Mouse (Mus musculus) kidney, embryonic 14.5 days (tissue): ENCODE results near the gene Tspan13. TPM values are rescaled to one million over a fixed set of nuclear protein-coding genes. Genes with fewer than 3 reads are reported as not detected.

ENCODE experiments used
- ATAC-seq: fragments of 200-750 bp; cut with Nextera tagmentation; 2 replicates; pipeline ENCODE4 v1.8.0; 2017; ENCODE audit warnings: moderate number of reproducible peaks, mild to moderate bottlenecking, moderate TSS enrichment, moderate library complexity; ENCODE audit not compliant: low FRiP score, low TSS enrichment
- H3K27ac ChIP-seq: fragments of 300-500 bp; sonication (generic); 2 replicates; pipeline ENCODE4 v1.5.1; 2014; ENCODE audit warnings: low read depth, mild to moderate bottlenecking, low read length, moderate library complexity, mixed read lengths
- H3K27me3 ChIP-seq: fragments of 300-500 bp; sonication (generic); 2 replicates; pipeline ENCODE4 v1.6.1; 2014; ENCODE audit warnings: mild to moderate bottlenecking, low read length; ENCODE audit not compliant: control insufficient read depth, insufficient read depth
- H3K36me3 ChIP-seq: fragments of 300-500 bp; sonication (generic); 2 replicates; pipeline ENCODE4 v1.6.1; 2014; ENCODE audit warnings: low read length, mixed read lengths; ENCODE audit not compliant: control insufficient read depth, insufficient read depth
- H3K4me1 ChIP-seq: fragments of 300-500 bp; sonication (generic); 2 replicates; pipeline ENCODE4 v1.6.1; 2014; ENCODE audit warnings: low read length, mixed read lengths; ENCODE audit not compliant: control insufficient read depth, insufficient read depth
- H3K4me2 ChIP-seq: fragments of 300-500 bp; sonication (generic); replicated peaks from 2 replicates; pipeline ENCODE4 v1.6.1; 2014; ENCODE audit warnings: low read depth, mild to moderate bottlenecking, low read length
- H3K4me3 ChIP-seq: fragments of 300-500 bp; sonication (generic); 2 replicates; pipeline ENCODE4 v1.5.1; 2014; ENCODE audit warnings: mild to moderate bottlenecking, low read length
- H3K9ac ChIP-seq: fragments of 300-500 bp; sonication (generic); 2 replicates; pipeline ENCODE4 v1.6.1; 2014; ENCODE audit warnings: low read depth, mild to moderate bottlenecking, low read length, moderate library complexity
- H3K9me3 ChIP-seq: fragments of 300-500 bp; sonication (generic); 2 replicates; pipeline ENCODE4 v1.6.1; 2016; ENCODE audit warnings: low read length; ENCODE audit not compliant: control insufficient read depth
- WGBS: fragments of 180-500 bp; shearing (Covaris S2); extraction: QIAGEN DNeasy Blood & Tissue Kit; methylation state at CpG from one replicate; pipeline ENCODE4 v1.1.7; 2014; 5-methylcytosine and 5-hydroxymethylcytosine counted together
- polyA plus RNA-seq: library from polyadenylated mRNA; unstranded; fragments of >200 nt; fragmentation: Nextera tagmentation; extraction: Ambion mirVana; gene quantifications from 2 replicates; pipeline ENCODE4 v1.2.1, GENCODE M21; 2014

The Tspan13 gene
- polyA plus RNA-seq, 1 experiment from 2014 or later: 99.7 TPM

DNA sequence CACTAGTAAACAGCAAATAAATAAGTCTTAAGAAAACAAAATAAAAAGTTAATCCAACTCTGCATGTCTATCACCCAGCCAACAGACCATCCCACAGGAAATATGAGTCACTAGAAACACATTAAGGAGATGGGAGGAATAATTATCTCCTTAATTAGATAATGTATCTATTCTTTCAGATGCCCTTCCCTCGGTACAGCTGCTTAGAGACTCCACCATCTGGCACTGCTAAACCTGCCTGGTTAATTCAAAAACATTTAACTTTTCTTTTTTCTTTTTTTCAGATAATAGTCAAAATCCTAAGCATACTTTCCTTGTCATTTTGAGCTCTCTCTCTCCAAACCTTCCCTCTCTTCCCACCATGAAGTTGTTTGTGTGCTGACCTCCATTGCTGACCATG is 23.6 kb upstream of the Tspan13 start:
- H3K36me3 ChIP-seq: no peaks in the 10 kb centered on the region
- H3K27ac ChIP-seq: no peak overlapping the region
- no peak for ATAC-seq
- no peak overlapping the region for H3K4me2 ChIP-seq
- 88% methylated on average over 1 of the region's 1 CpGs for WGBS
- no peaks in the 10 kb centered on the region for H3K9me3 ChIP-seq
- no peak overlapping the region for H3K9ac ChIP-seq
- no peak overlapping the region for H3K4me3 ChIP-seq
- no peaks in the 10 kb centered on the region for H3K27me3 ChIP-seq
- no peaks in the 10 kb centered on the region for H3K4me1 ChIP-seq

DNA sequence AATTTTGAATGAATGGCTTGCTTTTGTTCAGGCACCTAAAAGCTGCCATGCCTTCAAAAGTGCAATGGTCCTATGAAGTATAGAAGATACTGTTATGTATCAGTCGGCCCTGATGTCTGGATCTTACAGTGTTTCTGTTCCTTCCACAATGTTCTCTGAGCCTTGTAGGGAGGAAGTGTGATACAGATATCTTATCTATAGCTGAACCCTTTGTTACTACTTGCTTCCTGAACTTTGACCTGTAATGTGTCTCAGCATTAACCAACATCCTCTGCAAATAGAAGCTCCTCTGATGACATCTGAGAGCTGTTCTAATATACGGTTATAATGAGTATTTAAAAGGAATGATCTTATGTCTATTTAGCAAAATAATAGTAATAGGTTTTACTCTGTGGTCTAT is 15.4 kb upstream of the Tspan13 start:
- Histone ChIP-seq H3K9me3 (no peaks in the 10 kb centered on the region), H3K27me3 (no peaks in the 10 kb centered on the region), H3K4me1 (no peaks in the 10 kb centered on the region), H3K9ac (no peak overlapping the region), H3K36me3 (no peaks in the 10 kb centered on the region), H3K4me3 (no peak overlapping the region), H3K4me2 (no peak overlapping the region), H3K27ac (no peak overlapping the region)
- WGBS: 80% methylated on average over 2 of the region's 2 CpGs
- no peak for ATAC-seq

DNA sequence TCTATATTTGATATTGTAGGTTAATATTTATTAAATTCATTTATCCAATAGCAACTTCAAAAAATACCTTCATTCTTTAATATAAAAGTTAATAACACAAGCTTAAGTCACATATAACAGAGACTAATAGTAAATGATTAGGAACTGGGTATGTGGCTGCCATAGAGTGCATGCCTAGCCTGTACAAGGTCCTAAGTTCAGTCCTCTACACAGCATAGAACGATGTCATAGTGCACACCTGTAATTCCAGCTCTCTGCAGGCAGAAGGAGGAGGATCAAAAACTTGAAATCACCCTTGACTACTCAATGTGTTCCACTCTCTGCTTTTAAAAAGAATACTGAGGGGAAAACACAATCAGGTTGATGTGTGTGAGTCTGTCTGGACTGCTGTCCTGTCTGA is 8.0 kb upstream of the Tspan13 start:
- no peak for ATAC-seq
- no peaks in the 10 kb centered on the region for H3K27me3 ChIP-seq
- H3K27ac ChIP-seq: no peak overlapping the region
- H3K4me3 ChIP-seq: no peak overlapping the region
- H3K36me3 ChIP-seq: no peaks in the 10 kb centered on the region
- H3K4me1 ChIP-seq: no peaks in the 10 kb centered on the region
- no peak overlapping the region for H3K4me2 ChIP-seq
- H3K9ac ChIP-seq: no peak overlapping the region
- H3K9me3 ChIP-seq: no peaks in the 10 kb centered on the region
- 84% methylated on average over 1 of the region's 1 CpGs for WGBS

DNA sequence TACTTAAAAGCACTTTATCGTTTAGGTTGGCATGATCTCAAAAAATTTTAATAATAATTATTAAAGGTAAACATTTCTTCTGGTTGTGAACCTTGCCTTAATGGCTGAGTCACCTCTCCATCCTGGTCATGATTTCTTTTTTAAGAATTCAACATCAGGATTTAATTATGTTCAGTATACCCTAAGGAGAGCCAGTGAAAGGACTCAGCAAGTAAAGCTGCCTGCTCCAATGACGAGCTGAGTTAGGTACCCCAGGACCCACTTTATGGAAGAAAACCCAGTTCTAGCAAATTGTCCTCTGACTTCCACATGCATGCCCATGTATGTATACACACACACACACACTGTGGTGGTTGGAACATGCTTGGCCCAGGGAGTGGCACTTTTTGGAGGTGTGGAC is 5.3 kb upstream of the Tspan13 start:
- Histone ChIP-seq H3K36me3 (no peaks in the 10 kb centered on the region), H3K9me3 (no peaks in the 10 kb centered on the region), H3K4me1 (no peaks in the 10 kb centered on the region), H3K27me3 (no peaks in the 10 kb centered on the region), H3K27ac (no peak overlapping the region), H3K4me2 (no peak overlapping the region), H3K4me3 (no peak overlapping the region), H3K9ac (no peak overlapping the region)
- no peak for ATAC-seq
- 81% methylated on average over 2 of the region's 2 CpGs for WGBS

DNA sequence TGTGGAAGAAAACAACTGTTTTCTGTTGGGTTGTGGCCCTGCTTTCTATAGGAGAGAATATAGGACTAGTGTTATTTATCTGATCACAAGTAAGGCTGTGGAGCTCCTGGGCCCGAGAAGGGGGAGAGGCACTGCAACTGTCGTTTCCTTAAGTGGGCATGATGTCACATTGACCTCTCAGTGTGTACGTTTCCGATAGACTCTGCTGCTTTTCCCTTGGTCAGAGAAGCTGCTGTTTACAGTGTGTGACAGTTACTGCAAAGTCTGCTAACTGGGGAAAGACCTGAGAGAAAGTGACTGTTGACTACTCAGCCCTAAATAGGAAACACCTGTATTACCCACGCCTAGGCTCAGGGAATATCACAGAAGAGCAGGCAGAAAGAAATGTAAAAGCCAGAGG is 3.9 kb upstream of the Tspan13 start:
- Histone ChIP-seq H3K4me3 (no peak overlapping the region), H3K4me1 (no peaks in the 10 kb centered on the region), H3K36me3 (no peaks in the 10 kb centered on the region), H3K27ac (no peak overlapping the region), H3K27me3 (no peaks in the 10 kb centered on the region), H3K4me2 (no peak overlapping the region), H3K9me3 (no peaks in the 10 kb centered on the region), H3K9ac (no peak overlapping the region)
- WGBS: 37% methylated on average over 5 of the region's 5 CpGs
- no peak for ATAC-seq

DNA sequence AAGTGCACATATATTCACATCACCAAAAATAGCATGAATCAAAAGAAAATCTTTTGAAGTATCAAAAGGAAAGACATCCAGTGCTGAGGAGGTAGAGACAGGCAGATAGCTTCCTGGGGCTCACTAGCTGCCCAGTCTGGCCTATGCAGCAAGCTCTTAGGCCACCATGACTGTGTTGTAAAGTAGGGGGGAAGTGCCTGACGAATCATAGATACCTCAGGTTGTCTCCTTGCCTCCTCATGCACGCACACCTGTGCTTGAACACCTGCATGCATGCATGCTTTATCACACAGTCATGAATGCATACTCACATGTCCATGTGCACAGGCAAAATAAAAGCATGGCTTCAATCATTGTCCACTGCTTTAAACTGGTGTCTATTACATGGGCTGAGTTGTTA is 2.4 kb upstream of the Tspan13 start:
- ATAC-seq: no peak
- Histone ChIP-seq H3K27ac (no peak overlapping the region), H3K36me3 (no peaks in the 10 kb centered on the region), H3K4me1 (no peaks in the 10 kb centered on the region), H3K4me2 (no peak overlapping the region), H3K9ac (no peak overlapping the region), H3K4me3 (no peak overlapping the region), H3K9me3 (no peaks in the 10 kb centered on the region), H3K27me3 (no peaks in the 10 kb centered on the region)
- 88% methylated on average over 2 of the region's 2 CpGs for WGBS

DNA sequence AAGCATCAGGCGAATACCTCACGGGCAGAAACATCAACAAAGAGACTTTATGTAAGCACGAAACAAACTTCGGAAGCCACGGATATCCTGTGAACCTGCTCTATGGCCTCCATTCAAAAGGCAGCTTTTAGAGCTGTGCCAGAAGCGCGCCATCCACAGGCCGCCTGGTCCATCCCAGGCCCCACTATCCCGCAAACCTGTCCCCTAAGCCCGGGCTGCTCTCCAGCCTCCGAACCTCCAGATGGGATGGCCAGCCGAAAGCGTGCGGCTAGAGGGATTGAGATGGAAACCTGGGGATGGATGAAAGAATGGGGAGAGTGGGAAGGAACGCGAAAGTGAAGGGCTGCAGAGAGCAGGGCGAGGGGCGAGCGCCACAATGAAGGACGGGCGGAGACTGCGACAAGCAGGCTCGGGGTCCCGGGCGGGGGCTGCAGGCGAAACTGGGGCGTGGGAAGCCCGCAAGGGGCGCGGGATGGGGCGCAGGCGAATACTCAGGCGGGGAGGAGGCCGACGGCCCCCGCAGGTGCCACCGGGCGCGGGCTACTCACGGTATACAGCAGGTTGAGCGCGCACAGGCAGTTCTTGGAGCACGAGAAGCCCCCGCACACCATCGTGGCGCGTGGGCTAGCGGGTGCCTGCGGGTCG is 475 bp downstream of the Tspan13 start:
- H3K4me3 ChIP-seq: peak overlapping the region; percentile 78
- no peaks in the 10 kb centered on the region for H3K4me1 ChIP-seq
- ATAC-seq: peak; percentile 82
- H3K27me3 ChIP-seq: no peaks in the 10 kb centered on the region
- peak overlapping the region; percentile 75 for H3K9ac ChIP-seq
- H3K4me2 ChIP-seq: peak overlapping the region; percentile 82
- under 1% methylated on average over 42 of the region's 50 CpGs for WGBS
- H3K36me3 ChIP-seq: no peaks in the 10 kb centered on the region
- peak overlapping the region; percentile 45; the same call in 1 of the 2 replicates for H3K27ac ChIP-seq
- H3K9me3 ChIP-seq: no peaks in the 10 kb centered on the region

DNA sequence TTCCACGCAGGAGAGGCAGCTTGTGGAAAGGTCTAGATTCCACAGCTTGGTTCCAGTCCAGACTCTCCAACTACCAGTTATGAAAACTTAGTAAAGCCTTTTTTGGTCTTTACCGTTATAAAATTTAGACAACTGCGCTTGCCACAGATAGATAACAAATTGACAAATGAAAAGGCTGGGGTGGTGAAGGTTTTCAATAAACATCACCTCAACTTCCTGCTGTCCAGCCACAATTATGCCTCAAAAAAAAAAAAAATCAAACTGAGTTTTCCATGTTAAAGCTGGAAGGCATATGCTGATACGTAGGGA is 1.1 kb downstream of the Tspan13 start:
- Histone ChIP-seq H3K4me3 (peak overlapping the region; percentile 78), H3K4me1 (no peaks in the 10 kb centered on the region), H3K27ac (no peak overlapping the region), H3K36me3 (no peaks in the 10 kb centered on the region), H3K9ac (peak overlapping the region; percentile 75; the same call in 1 of the 2 replicates), H3K27me3 (no peaks in the 10 kb centered on the region), H3K4me2 (peak overlapping the region; percentile 82), H3K9me3 (no peaks in the 10 kb centered on the region)
- ATAC-seq: no peak
- 37% methylated on average over 4 of the region's 4 CpGs for WGBS

DNA sequence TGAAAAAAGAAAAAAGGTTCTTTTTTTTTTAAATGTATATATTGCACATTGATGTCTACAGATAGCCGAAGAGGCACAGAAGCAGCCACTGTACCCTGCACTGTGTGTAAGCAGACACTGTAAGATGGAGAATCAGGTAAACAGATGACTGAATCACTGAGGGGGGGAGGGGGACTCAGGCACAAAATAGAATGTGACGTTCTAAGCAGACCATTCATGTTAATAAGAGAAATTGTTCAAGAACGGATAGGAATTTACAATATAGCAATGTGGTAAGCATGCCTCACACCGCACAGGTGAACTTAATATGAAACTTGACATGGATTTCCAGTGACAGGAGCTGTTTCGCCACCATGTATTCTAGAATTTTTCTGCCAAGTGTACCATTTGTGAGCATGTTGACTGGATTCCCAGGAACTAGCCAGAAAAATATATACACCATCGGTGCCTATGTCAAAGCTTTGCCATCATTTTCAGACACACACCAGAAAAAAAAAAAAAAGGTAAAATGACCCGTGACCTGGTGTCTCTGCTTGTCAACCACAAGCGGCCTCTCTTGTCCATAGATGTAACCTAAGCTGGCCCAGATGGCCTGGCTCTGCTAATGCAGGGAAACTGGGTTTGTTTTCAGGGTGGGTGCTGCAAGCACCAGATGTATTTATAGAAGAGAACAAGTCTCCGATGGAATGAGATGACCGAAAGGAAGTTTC is 1.6 kb downstream of the Tspan13 start:
- H3K36me3 ChIP-seq: no peaks in the 10 kb centered on the region

More for the DNA sequence above, 1.6 kb downstream of the Tspan13 start:
- H3K27me3 ChIP-seq: no peaks in the 10 kb centered on the region
- no peaks in the 10 kb centered on the region for H3K4me1 ChIP-seq
- H3K4me3 ChIP-seq: peak overlapping the region; percentile 78
- ATAC-seq: no peak
- WGBS: 53% methylated on average over 10 of the region's 10 CpGs
- peak overlapping the region; percentile 82 for H3K4me2 ChIP-seq
- H3K9me3 ChIP-seq: no peaks in the 10 kb centered on the region
- H3K9ac ChIP-seq: no peak overlapping the region
- no peak overlapping the region for H3K27ac ChIP-seq
